Mouse (Mus musculus) Patski (cell line): ENCODE measurements around the gene Cnr2. TPM values are rescaled to one million over a fixed set of nuclear protein-coding genes. Genes with fewer than 3 reads are reported as not detected.

Experiments
- ATAC-seq: fragments of 100-300 bp; one replicate; pipeline ENCODE4 v1.8.0; 2021
- CTCF ChIA-PET: fragments of 350-600 bp; sonication (Branson Sonifier 250); formaldehyde crosslinking; loops from one replicate; lab custom pipeline; 2022; ENCODE audit warnings: inconsistent platforms; lab: Charles Lee
- POLR2A ChIA-PET: fragments of 350-600 bp; sonication (Branson Sonifier 250); formaldehyde crosslinking; loops from one replicate; lab custom pipeline; 2022; ENCODE audit warnings: antibody characterized with exemption, inconsistent platforms; lab: Charles Lee
- DNase-seq: peaks from one replicate; pipeline ENCODE4 v3.0.0-alpha.2; 2011; ENCODE audit warnings: low read depth, low spot score
- H3K27me3 ChIP-seq: fragments of 371-371 bp; one replicate; pipeline ENCODE4 v1.5.1; 2021
- CTCF ChIP-seq: fragments of 100-300 bp; IDR thresholded peaks from one replicate; pipeline ENCODE4 v1.5.1; 2021
- in situ Hi-C: fragments of 300-500 bp; cut with MboI; formaldehyde crosslinking; loops from 3 replicates; pipeline ENCODE4 v1.11.1; 2018; ENCODE audit warnings: low pct_unique_long_range_greater_than_20kb, mixed read lengths
- polyA plus RNA-seq: library from polyadenylated mRNA; unstranded; gene quantifications from one replicate; pipeline ENCODE4 v1.2.3, GENCODE M21; 2021

Gene Cnr2
- polyA plus RNA-seq, 1 experiment from 2014 or later: 0.03 TPM

DNA sequence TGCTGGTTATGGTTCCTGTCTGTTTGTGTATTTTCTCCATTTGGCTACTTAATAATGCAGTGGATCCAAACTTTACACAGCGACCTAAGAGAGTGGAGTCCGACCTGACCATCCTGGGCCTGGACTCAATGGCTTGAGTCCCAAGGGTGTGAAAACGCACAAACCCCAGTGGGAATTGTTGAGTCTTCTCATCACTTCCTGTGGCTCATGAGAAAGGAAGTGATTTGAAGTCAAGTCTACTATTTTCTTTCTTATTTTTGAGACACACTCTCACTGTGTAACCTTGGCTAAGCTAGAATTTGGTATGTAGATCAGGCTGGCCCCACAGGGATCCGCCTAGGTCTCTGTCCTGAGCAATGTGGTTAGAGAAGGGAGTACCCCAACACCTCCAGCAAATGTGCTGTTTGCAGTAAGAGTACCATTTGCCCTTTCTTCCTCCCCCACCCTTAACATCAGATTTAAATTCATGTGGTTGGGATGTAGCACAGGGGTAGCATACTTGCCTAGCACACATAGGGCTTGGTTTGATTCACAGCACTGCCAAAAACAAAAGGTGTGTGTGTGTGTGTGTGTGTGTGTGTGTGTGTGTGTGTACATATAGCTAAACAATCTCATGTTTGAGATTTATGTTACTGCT is 7.5 kb downstream of the Cnr2 start:
- in situ Hi-C loops: loop anchor here (25.0 kb wide), 1 partner anchor 390 kb away; no protein-coding TSS in a partner anchor
- ChIA-PET POLR2A (no interaction called here), CTCF (no interaction called here)
- no peak for ATAC-seq
- DNase-seq: no peak
- no peaks in the 10 kb centered on the region for H3K27me3 ChIP-seq
- no peak for TF ChIP-seq CTCF

- in situ Hi-C loops: loop anchor here (25.0 kb wide), 1 partner anchor 393 kb away; no protein-coding TSS in a partner anchor
- DNase-seq (no peak), ATAC-seq (no peak)
- no peak for TF ChIP-seq CTCF
- CTCF ChIA-PET: interaction anchor here (1.3 kb wide), 1 partner anchor 10 kb away, joined by 3 read pairs; no protein-coding TSS in a partner anchor
- POLR2A ChIA-PET: no interaction called here
- H3K27me3 ChIP-seq: no peaks in the 10 kb centered on the region
These were observed 9.6 kb downstream of the Cnr2 start for GRCm38 (mm10) chr4:135904810-135905209.

- TF ChIP-seq CTCF: no peak
- ATAC-seq (no peak), DNase-seq (no peak)
- CTCF ChIA-PET: interaction anchor here (1.5 kb wide), 1 partner anchor 14 kb away, joined by 5 read pairs; the partner anchor contains the start of gene Fuca1
- H3K27me3 ChIP-seq: no peaks in the 10 kb centered on the region
- POLR2A ChIA-PET: interaction anchor here (0.5 kb wide), 1 partner anchor 207 kb away, joined by 3 read pairs; no protein-coding TSS in a partner anchor
- in situ Hi-C loops: loop anchor here (25.0 kb wide), 1 partner anchor 394 kb away; no protein-coding TSS in a partner anchor
These were observed 11.4 kb downstream of the Cnr2 start for GRCm38 (mm10) chr4:135906633-135907032.

- CTCF ChIA-PET: no interaction called here
- ATAC-seq (no peak), DNase-seq (no peak)
- no peak for TF ChIP-seq CTCF
- POLR2A ChIA-PET: no interaction called here
- H3K27me3 ChIP-seq: no peaks in the 10 kb centered on the region
- in situ Hi-C loops: loop anchor here (25.0 kb wide), 1 partner anchor 397 kb away; no protein-coding TSS in a partner anchor
These were observed 14.3 kb downstream of the Cnr2 start for GRCm38 (mm10) chr4:135909326-135910066.

DNA sequence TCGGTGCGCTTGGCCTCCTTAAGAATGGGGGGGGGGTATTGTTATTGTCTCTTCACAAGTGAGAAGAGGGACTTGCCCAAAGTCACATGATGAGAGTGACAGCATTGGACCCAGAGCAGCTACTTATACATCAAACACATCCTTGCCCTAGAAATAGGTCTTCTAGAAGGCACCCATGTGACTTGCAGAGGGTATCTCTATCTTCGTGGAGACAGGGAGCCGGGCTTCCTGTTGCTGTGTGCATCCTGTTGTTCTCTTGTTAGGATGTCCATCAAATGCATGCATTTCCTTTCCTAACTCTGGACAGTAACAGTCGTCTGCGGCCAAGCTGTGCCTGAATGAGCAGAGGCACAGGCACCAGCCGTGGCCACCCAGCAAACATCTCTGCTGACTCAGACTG is 16.3 kb downstream of the Cnr2 start:
- ChIA-PET CTCF (interaction anchor here (1.8 kb wide), 1 partner anchor 9 kb away, joined by 6 read pairs; the partner anchor contains the start of gene Fuca1), POLR2A (no interaction called here)
- H3K27me3 ChIP-seq: no peaks in the 10 kb centered on the region
- DNase-seq: no peak
- in situ Hi-C loops: loop anchor here (25.0 kb wide), 1 partner anchor 399 kb away; no protein-coding TSS in a partner anchor
- no peak for ATAC-seq
- no peak for TF ChIP-seq CTCF

DNA sequence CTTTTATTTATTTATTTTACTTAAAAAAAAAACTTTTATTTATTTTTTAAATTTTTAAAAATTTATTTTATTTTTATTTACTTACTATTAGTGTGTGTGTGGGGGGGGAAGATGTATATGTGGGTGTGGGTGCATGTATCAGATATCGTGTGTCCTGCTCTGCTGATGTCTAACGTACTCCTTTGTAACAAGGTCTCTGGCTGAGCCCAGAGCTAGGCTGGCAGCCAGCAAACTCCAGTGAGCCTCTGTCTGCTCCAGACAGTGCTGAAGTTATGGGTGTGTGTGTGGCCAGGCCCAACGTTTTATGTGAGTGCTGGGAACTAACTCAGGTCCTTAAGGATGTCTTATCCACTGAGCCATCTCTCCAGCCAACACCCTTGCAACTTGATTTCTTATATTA is 17.0 kb downstream of the Cnr2 start:
- no peaks in the 10 kb centered on the region for H3K27me3 ChIP-seq
- ChIA-PET POLR2A (no interaction called here), CTCF (no interaction called here)
- no peak for TF ChIP-seq CTCF
- in situ Hi-C loops: loop anchor here (25.0 kb wide), 1 partner anchor 400 kb away; no protein-coding TSS in a partner anchor
- DNase-seq (no peak), ATAC-seq (no peak)

DNA sequence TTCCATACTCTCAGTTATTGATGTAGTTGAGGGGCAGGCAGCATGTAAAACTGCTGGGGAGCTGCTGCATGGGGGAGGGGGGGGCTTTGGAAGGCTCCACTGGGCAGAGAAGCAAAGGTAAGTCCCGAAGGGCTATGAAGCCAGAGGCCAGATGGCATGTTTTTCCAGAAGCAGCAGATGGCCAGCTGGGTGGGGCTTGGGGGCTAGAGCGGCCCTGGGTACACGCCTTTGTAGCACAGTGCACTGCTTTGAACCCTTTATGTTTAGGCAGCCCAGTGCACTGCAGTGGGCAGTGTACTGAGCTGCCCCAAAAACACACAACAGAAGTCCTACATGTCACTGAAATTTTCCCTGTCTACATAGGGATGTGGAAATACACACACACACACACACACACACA is 17.6 kb downstream of the Cnr2 start:
- no peak for TF ChIP-seq CTCF
- ChIA-PET CTCF (no interaction called here), POLR2A (no interaction called here)
- in situ Hi-C loops: loop anchor here (25.0 kb wide), 1 partner anchor 401 kb away; no protein-coding TSS in a partner anchor
- ATAC-seq: no peak
- H3K27me3 ChIP-seq: no peaks in the 10 kb centered on the region
- no peak for DNase-seq

DNA sequence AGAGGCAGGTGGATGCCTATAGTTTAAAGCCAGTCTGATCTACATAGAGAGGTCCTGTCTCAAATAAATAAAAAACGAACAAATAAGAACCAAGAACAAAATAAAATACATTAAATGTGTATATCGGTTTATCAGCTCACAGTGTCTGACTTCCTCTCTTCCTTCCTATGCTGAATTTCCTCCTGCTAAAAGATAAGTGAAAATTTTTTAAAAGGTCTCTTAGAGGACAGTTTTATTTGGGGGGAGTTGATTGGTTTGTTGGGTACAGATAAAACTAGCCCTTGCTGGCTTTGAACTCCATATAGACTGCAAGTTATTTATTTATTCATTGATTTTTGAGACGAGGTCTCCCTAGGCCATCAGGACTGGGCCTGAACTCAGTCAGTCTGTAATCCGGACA is 18.2 kb downstream of the Cnr2 start:
- no peak for TF ChIP-seq CTCF
- no peak for DNase-seq
- ATAC-seq: no peak
- ChIA-PET CTCF (no interaction called here), POLR2A (no interaction called here)
- in situ Hi-C loops: loop anchor here (25.0 kb wide), 1 partner anchor 401 kb away; no protein-coding TSS in a partner anchor
- H3K27me3 ChIP-seq: no peaks in the 10 kb centered on the region

DNA sequence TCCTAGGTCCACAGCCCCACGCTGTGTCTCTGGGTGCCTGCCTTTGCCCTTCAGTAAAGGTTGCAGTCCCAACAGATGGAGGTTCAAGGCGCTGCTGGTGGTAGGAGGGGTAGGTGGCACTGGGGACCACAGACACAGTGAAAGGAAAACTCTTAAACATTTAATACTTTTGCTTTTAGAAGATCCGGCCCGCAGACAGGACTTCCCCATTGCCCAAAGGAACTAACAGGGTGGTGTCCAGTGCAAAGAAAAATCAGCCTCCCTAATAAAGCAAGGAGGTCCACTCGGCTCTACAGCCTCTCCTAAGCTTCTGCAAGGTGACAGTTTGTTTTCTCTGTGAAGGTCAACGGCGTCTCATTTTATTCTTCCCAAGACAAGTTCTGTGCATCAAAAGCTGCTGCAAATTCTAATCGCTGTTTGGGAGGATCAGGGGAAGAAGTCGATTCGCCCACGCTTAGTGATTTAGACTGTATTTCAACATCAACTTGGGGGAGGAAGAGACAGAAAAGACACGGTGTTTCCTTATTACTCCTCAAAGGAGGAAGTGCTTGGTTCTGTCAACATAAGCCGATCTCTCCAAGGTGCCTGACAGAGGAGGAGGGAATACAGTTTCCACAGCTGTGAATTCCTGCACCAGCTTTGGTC is 23.6 kb downstream of the Cnr2 start:
- ATAC-seq (no peak), DNase-seq (no peak)
- CTCF ChIA-PET: no interaction called here
- in situ Hi-C loops: loop anchor here (25.0 kb wide), 1 partner anchor 406 kb away; no protein-coding TSS in a partner anchor
- no peak for TF ChIP-seq CTCF
- H3K27me3 ChIP-seq: no peaks in the 10 kb centered on the region
- POLR2A ChIA-PET: no interaction called here

DNA sequence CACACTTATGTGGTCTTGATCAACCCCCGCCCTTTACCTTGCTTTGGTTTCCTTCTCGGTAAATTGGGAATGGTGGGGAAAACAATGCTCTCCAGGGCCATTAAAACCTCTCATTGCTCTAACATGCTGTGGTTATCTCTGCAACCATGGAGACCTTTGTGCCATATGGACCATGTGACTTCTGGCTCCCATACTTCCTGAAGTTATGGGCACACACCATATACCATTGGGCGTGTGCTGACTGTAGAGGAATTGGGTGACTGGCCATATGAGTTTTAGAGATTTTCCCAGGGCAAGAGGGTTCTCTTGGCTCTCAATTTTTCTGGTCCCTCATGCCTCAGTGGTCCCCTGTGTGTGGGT is 24.1 kb downstream of the Cnr2 start:
- in situ Hi-C loops: loop anchor here (25.0 kb wide), 1 partner anchor 407 kb away; no protein-coding TSS in a partner anchor
- ChIA-PET POLR2A (no interaction called here), CTCF (interaction anchor here (0.9 to 2.0 kb wide), 6 partner anchors 8 to 118 kb away, joined by 3 to 8 read pairs (median 4); no protein-coding TSS in a partner anchor)
- no peak for TF ChIP-seq CTCF
- ATAC-seq (no peak), DNase-seq (no peak)
- H3K27me3 ChIP-seq: no peaks in the 10 kb centered on the region
